Mouse (Mus musculus) small intestine, adult 2 months (tissue): ENCODE results near the gene Foxa3. TPM values are rescaled to one million over a fixed set of nuclear protein-coding genes. Genes with fewer than 3 reads are reported as not detected.

Source experiments
- H3K27ac ChIP-seq: fragments of 200-500 bp; 2 replicates; pipeline ENCODE4 v1.5.1; 2012; ENCODE audit warnings: low read depth, low read length, control low read depth, inconsistent platforms; ENCODE audit not compliant: insufficient read depth
- H3K27me3 ChIP-seq: fragments of 200-500 bp; 2 replicates; pipeline ENCODE4 v1.6.1; 2012; ENCODE audit warnings: mild to moderate bottlenecking, moderate library complexity, low read length, inconsistent platforms; ENCODE audit not compliant: control insufficient read depth, insufficient read depth
- H3K36me3 ChIP-seq: fragments of 200-500 bp; 2 replicates; pipeline ENCODE4 v1.6.1; 2012; ENCODE audit warnings: mild to moderate bottlenecking, low read length, control low read depth, inconsistent platforms; ENCODE audit not compliant: control insufficient read depth, insufficient read depth
- H3K4me1 ChIP-seq: fragments of 200-500 bp; 2 replicates; pipeline ENCODE4 v1.6.1; 2012; ENCODE audit warnings: low read length, inconsistent platforms, mixed read lengths; ENCODE audit not compliant: control insufficient read depth, insufficient read depth, insufficient read length
- H3K4me3 ChIP-seq: fragments of 200-500 bp; 2 replicates; pipeline ENCODE4 v1.5.1; 2012; ENCODE audit warnings: low read depth, mild to moderate bottlenecking, control low read depth, inconsistent platforms, low read length, moderate library complexity
- CTCF ChIP-seq: fragments of 200-500 bp; IDR thresholded peaks from 2 replicates; pipeline ENCODE4 v1.5.1; 2012; ENCODE audit warnings: low read depth, mild to moderate bottlenecking, control low read depth, inconsistent platforms, low read length, moderate library complexity, mixed read lengths; ENCODE audit not compliant: insufficient replicate concordance, insufficient read length; ENCODE audit errors: extremely low read depth
- POLR2A ChIP-seq: fragments of 200-500 bp; IDR thresholded peaks from 2 replicates; pipeline ENCODE4 v1.6.1; 2012; ENCODE audit warnings: low read depth, mild to moderate bottlenecking, control low read depth, inconsistent platforms, low read length, moderate library complexity
- WGBS: fragments of 180-500 bp; shearing (Covaris S2); methylation state at CpG from one replicate; pipeline ENCODE4 v1.1.7; 2018; 5-methylcytosine and 5-hydroxymethylcytosine counted together
- polyA plus RNA-seq: library from polyadenylated mRNA; depleted of rRNA; stranded (reverse); fragments of >200 nt; gene quantifications from 2 replicates; pipeline ENCODE4 v1.2.3, GENCODE M21; 2012

The Foxa3 gene
- polyA plus RNA-seq, 1 experiment = 19.9 TPM

GRCm38 (mm10) chr7:18988780-18989179, 34.6 kb downstream of the Foxa3 start:
- Histone ChIP-seq H3K36me3 (no peaks in the 10 kb centered on the region), H3K4me1 (peaks cover 9% of the 10 kb centered on the region), H3K27ac (no peak overlapping the region), H3K27me3 (peaks cover 10% of the 10 kb centered on the region), H3K4me3 (no peak overlapping the region)
- WGBS = 68% methylated on average over 6 of the region's 6 CpGs
- no peak for TF ChIP-seq CTCF
- no peak for TF ChIP-seq POLR2A

- WGBS = 73% methylated on average over 13 of the region's 13 CpGs
- Histone ChIP-seq H3K4me3 (no peak overlapping the region), H3K4me1 (peaks cover 9% of the 10 kb centered on the region), H3K36me3 (no peaks in the 10 kb centered on the region), H3K27me3 (peaks cover 10% of the 10 kb centered on the region), H3K27ac (no peak overlapping the region)
- no peak for TF ChIP-seq CTCF
- TF ChIP-seq POLR2A = no peak
Observed at GRCm38 (mm10) chr7:18987747-18988146, 35.6 kb downstream of the Foxa3 start.

- Histone ChIP-seq H3K27me3 (peaks cover 10% of the 10 kb centered on the region), H3K27ac (no peak within 1 kb of the TSS), H3K4me3 (no peak within 1 kb of the TSS), H3K36me3 (no peaks in the 10 kb centered on the region), H3K4me1 (peaks cover 9% of the 10 kb centered on the region)
- no peak for TF ChIP-seq POLR2A
- TF ChIP-seq CTCF = no peak
- 20% methylated on average over 2 of the region's 2 CpGs for WGBS
Observed at GRCm38 (mm10) chr7:18987100-18987499, 36.2 kb downstream of the Foxa3 start, which contains the start of gene Nanos2. Gene Nanos2 (plus strand): TSS chr7:18987400.

- H3K4me3 ChIP-seq = no peak overlapping the region
- no peak overlapping the region for H3K27ac ChIP-seq
- no peak for TF ChIP-seq CTCF
- TF ChIP-seq POLR2A = no peak
- H3K4me1 ChIP-seq = peaks cover 5% of the 10 kb centered on the region
- H3K36me3 ChIP-seq = no peaks in the 10 kb centered on the region
- WGBS = 48% methylated on average over 2 of the region's 2 CpGs
- peaks cover 4% of the 10 kb centered on the region for H3K27me3 ChIP-seq
Observed at GRCm38 (mm10) chr7:18986503-18986902, 36.8 kb downstream of the Foxa3 start.

GRCm38 (mm10) chr7:18978381-18978780, 45.0 kb downstream of the Foxa3 start:
- WGBS = 68% methylated on average over 9 of the region's 9 CpGs
- H3K4me3 ChIP-seq = no peak overlapping the region
- TF ChIP-seq POLR2A = no peak
- no peak for TF ChIP-seq CTCF
- no peaks in the 10 kb centered on the region for H3K4me1 ChIP-seq
- H3K36me3 ChIP-seq = no peaks in the 10 kb centered on the region
- H3K27ac ChIP-seq = no peak overlapping the region
- H3K27me3 ChIP-seq = no peaks in the 10 kb centered on the region

GRCm38 (mm10) chr7:18970956-18971355, 52.4 kb downstream of the Foxa3 start:
- H3K27me3 ChIP-seq = no peaks in the 10 kb centered on the region
- no peak overlapping the region for H3K27ac ChIP-seq
- H3K4me1 ChIP-seq = no peaks in the 10 kb centered on the region
- 96% methylated on average over 3 of the region's 3 CpGs for WGBS
- H3K4me3 ChIP-seq = no peak overlapping the region
- TF ChIP-seq POLR2A (no peak), CTCF (no peak)
- H3K36me3 ChIP-seq = no peaks in the 10 kb centered on the region

- Histone ChIP-seq H3K4me1 (peaks cover 2% of the 10 kb centered on the region; the same call in 1 of the 2 replicates), H3K36me3 (no peaks in the 10 kb centered on the region), H3K27me3 (peaks cover 28% of the 10 kb centered on the region), H3K27ac (no peak overlapping the region), H3K4me3 (no peak overlapping the region)
- no peak for TF ChIP-seq CTCF
- no peak for TF ChIP-seq POLR2A
- 13% methylated on average over 8 of the region's 8 CpGs for WGBS
Observed at GRCm38 (mm10) chr7:18967603-18968002, 55.7 kb downstream of the Foxa3 start.
